Mouse (Mus musculus) testis, postnatal 14 days (tissue): ENCODE measurements around the gene Ugt1a6b.

Source experiments
- DNase-seq: peaks from one replicate; pipeline ENCODE4 v3.0.0; 2021; ENCODE audit warnings: low spot score

Ugt1a6b gene

GRCm38 (mm10) chr1:88240072-88240471, 137.0 kb downstream of the Ugt1a6b start:
- DNase-seq: no peak

GRCm38 (mm10) chr1:88240579-88240978, 137.5 kb downstream of the Ugt1a6b start:
- DNase-seq: no peak

GRCm38 (mm10) chr1:88243861-88244260, 140.8 kb downstream of the Ugt1a6b start:
- DNase-seq: no peak

DNA sequence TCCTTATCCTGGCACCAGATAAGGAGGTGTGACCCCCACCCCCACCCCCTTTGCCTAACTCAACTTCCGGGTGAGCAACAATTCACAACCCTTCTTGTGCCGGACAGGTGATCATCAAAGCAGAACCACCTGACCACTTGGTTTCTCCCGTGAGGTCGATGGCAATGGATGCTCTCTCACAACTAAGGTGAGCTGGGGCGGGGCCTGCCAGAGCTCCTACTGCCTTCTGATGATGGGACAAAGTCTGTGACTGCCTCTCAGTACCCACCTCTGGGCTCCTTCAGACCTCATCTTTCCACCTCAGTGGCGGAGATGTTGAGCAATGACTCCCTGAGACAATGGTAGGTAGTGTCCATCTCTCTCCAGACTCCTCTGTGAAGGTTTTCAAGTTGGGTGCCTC, 142.8 kb downstream of the Ugt1a6b start:
- no peak for DNase-seq

- DNase-seq: no peak
Measured at GRCm38 (mm10) chr1:88246386-88246785, 143.3 kb downstream of the Ugt1a6b start.

- DNase-seq: no peak
Measured at GRCm38 (mm10) chr1:88247660-88248059, 144.6 kb downstream of the Ugt1a6b start.

GRCm38 (mm10) chr1:88248658-88249057, 145.6 kb downstream of the Ugt1a6b start:
- no peak for DNase-seq

DNA sequence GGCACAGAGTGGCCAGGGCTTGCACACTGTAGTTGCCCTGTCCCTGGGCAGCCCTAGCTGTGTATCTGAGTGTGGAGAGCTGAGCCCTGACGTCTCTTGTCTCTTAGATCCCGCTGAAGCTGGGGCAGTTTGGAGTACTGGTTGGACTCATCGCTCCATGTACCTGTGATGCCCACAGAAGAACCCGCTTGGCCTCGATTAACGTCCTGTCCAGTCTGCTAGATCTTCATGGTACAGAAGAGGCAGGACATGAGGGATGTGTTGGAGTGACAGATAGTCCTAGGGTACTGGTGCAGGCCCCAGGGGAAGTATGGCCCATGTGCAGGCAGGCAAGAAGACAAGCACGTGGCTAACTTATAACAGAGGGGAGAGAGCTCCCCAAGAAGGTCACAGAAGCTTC, 146.5 kb downstream of the Ugt1a6b start:
- DNase-seq: no peak

GRCm38 (mm10) chr1:88250023-88250422, 147.0 kb downstream of the Ugt1a6b start:
- no peak for DNase-seq

DNA sequence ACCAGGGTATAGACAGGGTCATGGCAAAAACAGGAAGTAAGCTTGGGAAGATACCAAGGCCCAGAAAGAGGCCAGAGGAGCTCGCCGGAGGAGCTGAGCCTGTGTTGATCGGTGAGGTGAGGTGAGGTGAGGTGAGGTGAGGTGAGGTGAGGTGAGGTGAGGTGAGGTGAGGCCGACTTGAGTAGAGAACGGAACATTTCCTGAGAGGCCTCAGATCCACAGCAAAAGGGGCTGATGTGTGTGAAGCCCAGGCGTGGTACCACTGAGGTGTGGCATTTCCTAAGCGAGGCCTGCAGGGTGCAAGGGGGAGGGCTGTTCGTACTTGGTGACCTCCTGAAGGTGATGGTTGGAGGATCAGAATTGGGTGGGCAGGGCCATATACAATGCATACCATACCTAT, 150.1 kb downstream of the Ugt1a6b start:
- DNase-seq: no peak

GRCm38 (mm10) chr1:88253540-88253939, 150.5 kb downstream of the Ugt1a6b start:
- no peak for DNase-seq

- DNase-seq: no peak
Measured at GRCm38 (mm10) chr1:88254793-88255465, 151.9 kb downstream of the Ugt1a6b start.

- DNase-seq: no peak
Measured at GRCm38 (mm10) chr1:88255466-88255857, 152.4 kb downstream of the Ugt1a6b start.

- no peak for DNase-seq
Measured at GRCm38 (mm10) chr1:88255989-88256754, 153.1 kb downstream of the Ugt1a6b start.

GRCm38 (mm10) chr1:88256886-88257663, 154.0 kb downstream of the Ugt1a6b start:
- no peak for DNase-seq

DNA sequence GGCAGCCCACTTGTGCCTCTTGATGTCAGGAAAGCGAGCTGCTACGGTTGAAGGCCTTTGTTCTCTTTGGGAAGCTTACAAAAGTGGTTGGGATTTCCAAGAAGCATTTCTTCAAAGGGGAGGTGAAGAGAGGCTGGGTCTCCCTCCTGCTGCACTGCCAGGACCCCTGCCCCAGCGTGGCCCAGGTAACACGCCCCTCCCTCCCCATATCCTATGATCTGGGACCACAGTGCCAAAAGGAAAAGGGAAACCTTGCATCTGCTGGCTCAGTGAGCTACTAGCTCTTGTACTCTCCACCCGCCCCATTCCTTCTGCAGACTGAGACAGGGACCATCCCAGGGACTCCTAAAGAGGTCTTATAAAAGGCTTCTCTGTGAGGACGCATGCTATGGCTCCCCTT, 154.6 kb downstream of the Ugt1a6b start:
- no peak for DNase-seq

- DNase-seq: no peak
Measured at GRCm38 (mm10) chr1:88258361-88258760, 155.3 kb downstream of the Ugt1a6b start.

GRCm38 (mm10) chr1:88258881-88259642, 156.0 kb downstream of the Ugt1a6b start:
- peak; percentile 81 for DNase-seq

GRCm38 (mm10) chr1:88259643-88260024, 156.6 kb downstream of the Ugt1a6b start:
- no peak for DNase-seq

GRCm38 (mm10) chr1:88260114-88260513, 157.1 kb downstream of the Ugt1a6b start:
- peak; percentile 73 for DNase-seq

- no peak for DNase-seq
Measured at GRCm38 (mm10) chr1:88260604-88261377, 157.7 kb downstream of the Ugt1a6b start.
